Mouse (Mus musculus) forebrain, postnatal 0 days (tissue): ENCODE results near the gene Lipn. TPM values are rescaled to one million over a fixed set of nuclear protein-coding genes. Genes with fewer than 3 reads are reported as not detected.

ENCODE experiments used
- ATAC-seq: fragments of 200-750 bp; cut with Nextera tagmentation; 2 replicates; pipeline ENCODE4 v1.8.0; 2017; ENCODE audit warnings: mild to moderate bottlenecking, moderate library complexity
- DNase-seq: peaks from one replicate; pipeline ENCODE4 v3.0.0-alpha.2; 2015
- H3K27ac ChIP-seq: fragments of 300-500 bp; sonication (generic); 2 replicates; pipeline ENCODE4 v1.5.1; 2014; ENCODE audit warnings: low read depth, mild to moderate bottlenecking, antibody characterized with exemption, low read length, moderate library complexity, mixed read lengths
- H3K27me3 ChIP-seq: fragments of 300-500 bp; sonication (generic); 2 replicates; pipeline ENCODE4 v1.6.1; 2014; ENCODE audit warnings: mild to moderate bottlenecking, low read length, mixed read lengths; ENCODE audit not compliant: insufficient read depth
- H3K36me3 ChIP-seq: fragments of 300-500 bp; sonication (generic); 2 replicates; pipeline ENCODE4 v1.6.1; 2014; ENCODE audit warnings: mild to moderate bottlenecking, moderate library complexity; ENCODE audit not compliant: insufficient read depth
- H3K4me1 ChIP-seq: fragments of 300-500 bp; sonication (generic); 2 replicates; pipeline ENCODE4 v1.6.1; 2014; ENCODE audit warnings: antibody characterized with exemption; ENCODE audit not compliant: insufficient read depth
- H3K4me2 ChIP-seq: fragments of 300-500 bp; sonication (generic); 2 replicates; pipeline ENCODE4 v1.6.1; 2014; ENCODE audit warnings: low read depth, mild to moderate bottlenecking, moderate library complexity
- H3K4me3 ChIP-seq: fragments of 300-500 bp; sonication (generic); 2 replicates; pipeline ENCODE4 v1.5.1; 2014; ENCODE audit warnings: low read depth, low read length, mixed read lengths
- H3K9ac ChIP-seq: fragments of 300-500 bp; sonication (generic); 2 replicates; pipeline ENCODE4 v1.6.1; 2014; ENCODE audit warnings: mild to moderate bottlenecking
- H3K9me3 ChIP-seq: fragments of 300-500 bp; sonication (generic); 2 replicates; pipeline ENCODE4 v1.6.1; 2016; ENCODE audit warnings: low read length
- CTCF ChIP-seq: sonication (generic); IDR thresholded peaks from 2 replicates; pipeline ENCODE4 v1.5.1; 2016; ENCODE audit warnings: antibody characterized with exemption, control low read depth, low read depth
- WGBS: fragments of 180-500 bp; shearing (Covaris S2); extraction: QIAGEN DNeasy Blood & Tissue Kit; methylation state at CpG from one replicate; pipeline ENCODE4 v1.1.7; 2014; 5-methylcytosine and 5-hydroxymethylcytosine counted together
- polyA plus RNA-seq: library from polyadenylated mRNA; unstranded; fragments of >200 nt; fragmentation: Nextera tagmentation; extraction: Ambion mirVana; gene quantifications from 2 replicates; pipeline ENCODE4 v1.2.1, GENCODE M21; 2015
- total RNA-seq: library from RNA; depleted of rRNA; stranded (reverse); fragments of >200 nt; gene quantifications from 2 replicates; pipeline ENCODE4 v1.2.3, GENCODE M21; 2014

The Lipn gene
- total and polyA plus RNA-seq, 2 experiments from 2014 or later, result not detected

GRCm38 (mm10) chr19:34063547-34063946 lies 3.6 kb upstream of the Lipn start:
- Histone ChIP-seq H3K9ac (no peak overlapping the region), H3K36me3 (no peaks in the 10 kb centered on the region), H3K4me1 (no peaks in the 10 kb centered on the region), H3K27ac (no peak overlapping the region), H3K9me3 (no peaks in the 10 kb centered on the region), H3K27me3 (no peaks in the 10 kb centered on the region), H3K4me2 (no peak overlapping the region), H3K4me3 (no peak overlapping the region)
- DNase-seq, result no peak
- no peak for TF ChIP-seq CTCF
- no peak for ATAC-seq
- WGBS, result 56% methylated on average over 1 of the region's 1 CpGs

- H3K36me3 ChIP-seq, result no peaks in the 10 kb centered on the region
- no peaks in the 10 kb centered on the region for H3K27me3 ChIP-seq
- TF ChIP-seq CTCF, result no peak
- DNase-seq (no peak), ATAC-seq (no peak)
- H3K4me1 ChIP-seq, result no peaks in the 10 kb centered on the region
- no peak overlapping the region for H3K4me2 ChIP-seq
- WGBS, result 78% methylated on average over 4 of the region's 4 CpGs
- no peak overlapping the region for H3K4me3 ChIP-seq
- no peak overlapping the region for H3K9ac ChIP-seq
- H3K27ac ChIP-seq, result no peak overlapping the region
- H3K9me3 ChIP-seq, result no peaks in the 10 kb centered on the region
Measured at GRCm38 (mm10) chr19:34064059-34064458, 3.1 kb upstream of the Lipn start.

- Histone ChIP-seq H3K9ac (no peak overlapping the region), H3K27ac (no peak overlapping the region), H3K4me1 (no peaks in the 10 kb centered on the region), H3K36me3 (no peaks in the 10 kb centered on the region), H3K4me2 (no peak overlapping the region), H3K9me3 (no peaks in the 10 kb centered on the region), H3K4me3 (no peak overlapping the region), H3K27me3 (no peaks in the 10 kb centered on the region)
- TF ChIP-seq CTCF, result no peak
- no peak for ATAC-seq
- no peak for DNase-seq
Measured at GRCm38 (mm10) chr19:34074239-34074638, 7.1 kb downstream of the Lipn start.

- no peak for TF ChIP-seq CTCF
- DNase-seq, result no peak
- Histone ChIP-seq H3K4me3 (no peak overlapping the region), H3K27ac (no peak overlapping the region), H3K27me3 (no peaks in the 10 kb centered on the region), H3K9ac (no peak overlapping the region), H3K36me3 (no peaks in the 10 kb centered on the region), H3K4me2 (no peak overlapping the region), H3K4me1 (no peaks in the 10 kb centered on the region), H3K9me3 (no peaks in the 10 kb centered on the region)
- no peak for ATAC-seq
- WGBS, result 87% methylated on average over 2 of the region's 2 CpGs
Measured at GRCm38 (mm10) chr19:34078130-34078529, 11.0 kb downstream of the Lipn start.

- H3K4me1 ChIP-seq, result no peaks in the 10 kb centered on the region
- no peak for TF ChIP-seq CTCF
- H3K4me3 ChIP-seq, result no peak overlapping the region
- H3K27me3 ChIP-seq, result no peaks in the 10 kb centered on the region
- H3K9me3 ChIP-seq, result no peaks in the 10 kb centered on the region
- H3K4me2 ChIP-seq, result no peak overlapping the region
- 70% methylated on average over 3 of the region's 3 CpGs for WGBS
- DNase-seq (no peak), ATAC-seq (no peak)
- no peaks in the 10 kb centered on the region for H3K36me3 ChIP-seq
- H3K9ac ChIP-seq, result no peak overlapping the region
- no peak overlapping the region for H3K27ac ChIP-seq
Measured at GRCm38 (mm10) chr19:34089011-34089680, 22.0 kb downstream of the Lipn start.

- TF ChIP-seq CTCF, result no peak
- Histone ChIP-seq H3K9me3 (no peaks in the 10 kb centered on the region), H3K36me3 (no peaks in the 10 kb centered on the region), H3K4me2 (no peak overlapping the region), H3K27ac (no peak overlapping the region), H3K4me1 (no peaks in the 10 kb centered on the region), H3K9ac (no peak overlapping the region), H3K27me3 (no peaks in the 10 kb centered on the region), H3K4me3 (no peak overlapping the region)
- ATAC-seq, result no peak
- no peak for DNase-seq
- 80% methylated on average over 5 of the region's 5 CpGs for WGBS
Measured at GRCm38 (mm10) chr19:34095381-34095780, 28.2 kb downstream of the Lipn start.

- TF ChIP-seq CTCF, result no peak
- Histone ChIP-seq H3K36me3 (no peaks in the 10 kb centered on the region), H3K4me1 (no peaks in the 10 kb centered on the region), H3K27ac (no peak overlapping the region), H3K9ac (no peak overlapping the region), H3K9me3 (no peaks in the 10 kb centered on the region), H3K4me2 (no peak overlapping the region), H3K4me3 (no peak overlapping the region), H3K27me3 (no peaks in the 10 kb centered on the region)
- DNase-seq, result no peak
- ATAC-seq, result no peak
- WGBS, result 55% methylated on average over 1 of the region's 1 CpGs
Measured at GRCm38 (mm10) chr19:34096228-34096627, 29.1 kb downstream of the Lipn start.

GRCm38 (mm10) chr19:34100633-34101032 lies 33.5 kb downstream of the Lipn start, which contains the start of gene Lipm:
Gene Lipm (plus strand): TSS chr19:34100933.
- H3K4me1 ChIP-seq, result no peaks in the 10 kb centered on the region
- DNase-seq (no peak), ATAC-seq (no peak)
- H3K4me3 ChIP-seq, result no peak within 1 kb of the TSS
- H3K4me2 ChIP-seq, result no peak within 1 kb of the TSS
- H3K9ac ChIP-seq, result no peak within 1 kb of the TSS
- no peaks in the 10 kb centered on the region for H3K9me3 ChIP-seq
- 84% methylated on average over 4 of the region's 4 CpGs for WGBS
- no peak within 1 kb of the TSS for H3K27ac ChIP-seq
- no peaks in the 10 kb centered on the region for H3K36me3 ChIP-seq
- TF ChIP-seq CTCF, result no peak
- no peaks in the 10 kb centered on the region for H3K27me3 ChIP-seq
